Mouse (Mus musculus) midbrain, embryonic 14.5 days (tissue): ENCODE measurements around the gene Rbm34. TPM values are rescaled to one million over a fixed set of nuclear protein-coding genes. Genes with fewer than 3 reads are reported as not detected.
A peak's percentile ranks its signal among the peaks of the same experiment; 100 is the strongest.
"Not testable (repeated sequence)": the region's sequence is repeated elsewhere in the genome, so short reads cannot be mapped to it uniquely, and the experiment has no call there.

ENCODE experiments used
- ATAC-seq: fragments of 200-750 bp; cut with Nextera tagmentation; 2 replicates; pipeline ENCODE4 v1.8.0; 2017; ENCODE audit warnings: moderate number of reproducible peaks, moderate library complexity; ENCODE audit not compliant: low FRiP score, low TSS enrichment
- DNase-seq: peaks from one replicate; pipeline ENCODE4 v3.0.0-alpha.2; 2015
- H3K27ac ChIP-seq: fragments of 300-500 bp; sonication (generic); replicated peaks from 2 replicates; pipeline ENCODE4 v1.5.1; 2014; ENCODE audit warnings: mild to moderate bottlenecking, low read depth, low read length, moderate library complexity
- H3K27me3 ChIP-seq: fragments of 300-500 bp; sonication (generic); 2 replicates; pipeline ENCODE4 v1.6.1; 2014; ENCODE audit warnings: low read length, control low read depth, mixed read lengths; ENCODE audit not compliant: control insufficient read depth, insufficient read depth
- H3K36me3 ChIP-seq: fragments of 300-500 bp; sonication (generic); 2 replicates; pipeline ENCODE4 v1.6.1; 2014; ENCODE audit warnings: low read length, control low read depth; ENCODE audit not compliant: control insufficient read depth, insufficient read depth
- H3K4me1 ChIP-seq: fragments of 300-500 bp; sonication (generic); 2 replicates; pipeline ENCODE4 v1.6.1; 2014; ENCODE audit warnings: mild to moderate bottlenecking, antibody characterized with exemption, low read length, control low read depth; ENCODE audit not compliant: control insufficient read depth, insufficient read depth
- H3K4me2 ChIP-seq: fragments of 300-500 bp; sonication (generic); 2 replicates; pipeline ENCODE4 v1.6.1; 2014; ENCODE audit warnings: mild to moderate bottlenecking, low read length, moderate library complexity
- H3K4me3 ChIP-seq: fragments of 300-500 bp; sonication (generic); replicated peaks from 2 replicates; pipeline ENCODE4 v1.5.1; 2014; ENCODE audit warnings: low read depth, low read length
- H3K9ac ChIP-seq: fragments of 300-500 bp; sonication (generic); replicated peaks from 2 replicates; pipeline ENCODE4 v1.6.1; 2014; ENCODE audit warnings: mild to moderate bottlenecking, low read length, moderate library complexity
- H3K9me3 ChIP-seq: fragments of 300-500 bp; sonication (generic); 2 replicates; pipeline ENCODE4 v1.6.1; 2016; ENCODE audit warnings: low read length, control low read depth, mixed read lengths; ENCODE audit not compliant: control insufficient read depth
- WGBS: fragments of 180-500 bp; shearing (Covaris S2); extraction: QIAGEN DNeasy Blood & Tissue Kit; methylation state at CpG from one replicate; pipeline ENCODE4 v1.1.7; 2014; 5-methylcytosine and 5-hydroxymethylcytosine counted together
- polyA plus RNA-seq: library from polyadenylated mRNA; unstranded; fragments of >200 nt; fragmentation: Nextera tagmentation; extraction: Ambion mirVana; gene quantifications from 2 replicates; pipeline ENCODE4 v1.2.1, GENCODE M21; 2014

The Rbm34 gene
- polyA plus RNA-seq, 1 experiment from 2014 or later, result 28.1 TPM

- not testable (repeated sequence) for H3K27ac ChIP-seq, H3K4me2 ChIP-seq, H3K4me1 ChIP-seq, H3K9ac ChIP-seq, H3K36me3 ChIP-seq, H3K9me3 ChIP-seq, H3K27me3 ChIP-seq, DNase-seq, H3K4me3 ChIP-seq, ATAC-seq
- WGBS, result 52% methylated on average over 2 of the region's 3 CpGs
Measured at GRCm38 (mm10) chr8:126978535-126978934, 7.7 kb upstream of the Rbm34 start.

DNA sequence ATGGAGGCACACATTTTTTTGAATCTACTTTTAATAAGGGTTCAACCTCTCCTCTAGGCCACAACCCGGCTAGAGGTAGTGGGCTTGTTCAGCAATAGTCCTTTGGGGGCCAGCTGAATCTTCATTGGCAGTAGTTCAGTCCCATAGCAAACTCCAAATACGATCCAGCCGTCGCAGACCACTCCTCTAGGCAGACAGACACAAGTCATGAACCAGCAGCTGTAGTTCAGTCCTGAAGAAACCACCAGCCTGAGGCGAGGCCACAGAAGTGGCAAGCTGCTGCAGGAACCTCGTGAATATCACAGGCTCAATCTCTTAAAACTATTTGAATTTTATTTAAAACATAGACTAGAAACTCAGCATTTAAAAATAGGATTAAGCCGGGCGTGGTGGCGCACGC, 7.2 kb upstream of the Rbm34 start:
- no peak overlapping the region for H3K4me2 ChIP-seq
- 83% methylated on average over 10 of the region's 10 CpGs for WGBS
- DNase-seq (no peak), ATAC-seq (no peak)
- H3K9ac ChIP-seq, result no peak overlapping the region
- H3K4me1 ChIP-seq, result no peaks in the 10 kb centered on the region
- H3K27me3 ChIP-seq, result peaks cover 3% of the 10 kb centered on the region; the same call in 1 of the 2 replicates
- no peaks in the 10 kb centered on the region for H3K36me3 ChIP-seq
- no peak overlapping the region for H3K4me3 ChIP-seq
- H3K9me3 ChIP-seq, result no peaks in the 10 kb centered on the region
- no peak overlapping the region for H3K27ac ChIP-seq

DNA sequence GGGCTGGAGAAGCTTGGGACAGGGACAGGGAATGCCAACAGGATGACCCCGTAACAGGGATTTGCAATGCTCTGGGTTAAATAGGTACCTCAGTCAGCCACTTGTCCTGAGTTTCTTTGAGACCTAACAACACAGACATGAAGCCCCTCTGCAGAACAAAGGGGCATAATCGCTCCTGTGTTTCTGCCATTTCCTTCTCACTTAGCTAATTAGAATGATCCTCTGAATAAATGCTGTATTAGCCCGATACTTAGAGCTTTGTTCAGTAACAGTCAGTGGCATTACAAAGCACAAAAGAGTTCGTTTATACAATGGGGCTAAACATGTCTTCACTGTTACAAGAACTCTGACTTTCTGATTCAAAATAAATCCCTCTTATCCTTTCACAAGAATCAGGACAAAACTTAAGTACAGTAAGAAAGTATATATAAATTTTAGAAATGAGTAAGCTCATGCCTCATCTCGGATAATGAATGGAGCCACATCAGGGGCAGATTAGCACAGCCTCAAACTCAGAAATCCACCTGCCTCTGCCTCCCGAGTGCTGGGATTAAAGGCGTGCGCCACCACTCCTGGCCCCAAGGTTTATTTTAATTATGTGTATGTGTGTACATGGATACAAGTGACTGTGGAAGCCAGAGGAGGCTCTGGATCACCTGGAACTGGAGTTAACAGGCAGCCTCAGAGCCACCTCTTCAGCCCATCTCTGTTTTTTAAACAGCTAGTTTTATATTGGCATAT, 5.9 kb upstream of the Rbm34 start:
- Histone ChIP-seq H3K4me3 (no peak overlapping the region), H3K27me3 (peaks cover 3% of the 10 kb centered on the region; the same call in 1 of the 2 replicates), H3K9me3 (no peaks in the 10 kb centered on the region), H3K9ac (no peak overlapping the region), H3K27ac (no peak overlapping the region), H3K4me1 (no peaks in the 10 kb centered on the region; the same call in 1 of the 2 replicates), H3K4me2 (no peak overlapping the region), H3K36me3 (no peaks in the 10 kb centered on the region)
- ATAC-seq, result no peak
- 68% methylated on average over 8 of the region's 8 CpGs for WGBS
- no peak for DNase-seq

DNA sequence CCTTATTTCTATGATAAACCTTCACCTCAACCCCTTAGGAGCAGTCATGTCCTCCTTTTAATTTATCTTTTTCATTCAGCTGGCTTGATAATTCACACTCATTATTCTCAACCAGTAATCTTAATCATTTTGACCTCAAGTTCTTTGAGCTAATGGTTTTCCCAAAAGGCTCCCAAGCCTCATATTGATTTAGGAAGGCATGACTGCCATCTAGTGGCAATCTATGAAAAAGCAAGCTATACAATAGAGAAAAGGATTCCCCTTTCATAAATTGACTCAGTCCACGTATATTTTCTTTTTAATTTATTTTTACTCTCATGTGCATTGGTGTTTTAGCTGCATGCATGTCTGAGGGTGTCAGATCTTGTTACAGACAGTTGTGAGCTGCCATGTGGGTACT, 4.8 kb upstream of the Rbm34 start:
- Histone ChIP-seq H3K36me3 (no peaks in the 10 kb centered on the region), H3K4me3 (no peak overlapping the region), H3K4me1 (no peaks in the 10 kb centered on the region; the same call in 1 of the 2 replicates), H3K9me3 (no peaks in the 10 kb centered on the region), H3K9ac (no peak overlapping the region), H3K27ac (0 out of 2 replicates have a peak overlapping the region, but pooled peaks have one; percentile 26), H3K27me3 (peaks cover 3% of the 10 kb centered on the region; the same call in 1 of the 2 replicates), H3K4me2 (no peak overlapping the region)
- DNase-seq (peak; percentile 88), ATAC-seq (no peak)
- 13% methylated on average over 1 of the region's 1 CpGs for WGBS

GRCm38 (mm10) chr8:126974511-126974910, 3.6 kb upstream of the Rbm34 start:
- Histone ChIP-seq H3K4me3 (no peak overlapping the region), H3K9ac (no peak overlapping the region), H3K9me3 (no peaks in the 10 kb centered on the region), H3K4me1 (peaks cover 4% of the 10 kb centered on the region), H3K36me3 (no peaks in the 10 kb centered on the region), H3K27ac (no peak overlapping the region), H3K27me3 (peaks cover 3% of the 10 kb centered on the region; the same call in 1 of the 2 replicates), H3K4me2 (no peak overlapping the region)
- DNase-seq (no peak), ATAC-seq (no peak)
- WGBS, result 73% methylated on average over 4 of the region's 4 CpGs

DNA sequence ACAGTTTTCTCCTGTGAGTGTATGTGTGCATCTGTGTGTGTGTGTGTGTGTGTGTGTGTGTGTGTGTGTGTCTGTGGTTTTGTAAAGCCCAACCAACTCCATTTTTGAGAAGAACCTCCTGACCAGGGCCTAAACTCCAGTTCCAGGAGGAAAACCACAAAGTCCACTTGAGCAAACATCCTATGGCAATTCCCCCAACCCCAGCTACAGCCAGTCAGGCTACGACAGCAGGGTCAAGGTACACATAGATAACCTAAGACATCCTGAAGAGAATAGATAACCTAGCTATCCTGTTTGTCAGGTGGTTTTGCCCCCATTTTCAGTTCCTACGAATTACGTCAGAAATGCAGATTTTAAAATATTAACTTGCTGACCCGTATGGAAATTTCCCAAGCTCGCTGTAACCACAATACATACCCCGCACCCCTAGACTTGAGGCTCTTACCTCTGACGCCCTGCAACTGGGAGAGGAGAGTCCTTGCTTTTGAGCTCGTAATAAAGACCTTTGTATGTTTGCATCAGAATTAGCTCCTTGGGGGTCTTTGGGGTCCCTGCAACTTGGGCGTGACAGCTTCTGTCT, 2.9 kb upstream of the Rbm34 start:
- Histone ChIP-seq H3K36me3 (peaks cover 6% of the 10 kb centered on the region; the same call in 1 of the 2 replicates), H3K27ac (no peak overlapping the region), H3K27me3 (peaks cover 3% of the 10 kb centered on the region; the same call in 1 of the 2 replicates), H3K4me3 (no peak overlapping the region), H3K9me3 (no peaks in the 10 kb centered on the region), H3K9ac (no peak overlapping the region), H3K4me2 (no peak overlapping the region), H3K4me1 (peaks cover 4% of the 10 kb centered on the region)
- DNase-seq (no peak), ATAC-seq (no peak)
- 75% methylated on average over 9 of the region's 9 CpGs for WGBS

GRCm38 (mm10) chr8:126972649-126973048, 1.8 kb upstream of the Rbm34 start:
- no peak overlapping the region for H3K4me3 ChIP-seq
- H3K27me3 ChIP-seq, result peaks cover 3% of the 10 kb centered on the region; the same call in 1 of the 2 replicates
- H3K9me3 ChIP-seq, result no peaks in the 10 kb centered on the region
- H3K4me2 ChIP-seq, result no peak overlapping the region
- no peak for DNase-seq
- 78% methylated on average over 2 of the region's 2 CpGs for WGBS
- ATAC-seq, result no peak
- peaks cover 4% of the 10 kb centered on the region for H3K4me1 ChIP-seq
- no peak overlapping the region for H3K27ac ChIP-seq
- H3K9ac ChIP-seq, result no peak overlapping the region
- peaks cover 12% of the 10 kb centered on the region for H3K36me3 ChIP-seq

DNA sequence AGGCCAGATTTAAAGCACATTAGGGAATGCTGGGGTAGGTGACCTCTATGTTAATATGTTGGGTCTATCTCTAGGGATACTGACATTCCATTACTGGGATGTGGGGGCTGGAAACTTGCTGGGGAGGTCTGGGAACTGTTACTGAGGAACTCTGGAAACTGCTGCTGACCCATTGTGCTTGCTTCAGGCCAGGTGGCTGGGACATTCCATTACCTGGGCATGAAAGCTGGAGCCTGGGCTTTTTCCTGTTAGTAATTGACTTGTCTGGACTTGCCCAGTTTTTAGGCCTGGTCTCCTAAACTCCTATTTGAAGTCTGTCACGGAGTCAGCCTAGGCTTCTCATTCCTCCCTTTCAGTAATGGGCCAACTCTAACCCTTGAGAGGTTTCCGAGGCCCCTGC, 1.2 kb upstream of the Rbm34 start:
- Histone ChIP-seq H3K9me3 (no peaks in the 10 kb centered on the region), H3K27ac (no peak overlapping the region), H3K4me1 (peaks cover 4% of the 10 kb centered on the region), H3K27me3 (peaks cover 3% of the 10 kb centered on the region; the same call in 1 of the 2 replicates), H3K9ac (no peak overlapping the region), H3K36me3 (peaks cover 18% of the 10 kb centered on the region), H3K4me2 (no peak overlapping the region), H3K4me3 (no peak overlapping the region)
- ATAC-seq (no peak), DNase-seq (no peak)
- WGBS, result 96% methylated on average over 2 of the region's 2 CpGs

DNA sequence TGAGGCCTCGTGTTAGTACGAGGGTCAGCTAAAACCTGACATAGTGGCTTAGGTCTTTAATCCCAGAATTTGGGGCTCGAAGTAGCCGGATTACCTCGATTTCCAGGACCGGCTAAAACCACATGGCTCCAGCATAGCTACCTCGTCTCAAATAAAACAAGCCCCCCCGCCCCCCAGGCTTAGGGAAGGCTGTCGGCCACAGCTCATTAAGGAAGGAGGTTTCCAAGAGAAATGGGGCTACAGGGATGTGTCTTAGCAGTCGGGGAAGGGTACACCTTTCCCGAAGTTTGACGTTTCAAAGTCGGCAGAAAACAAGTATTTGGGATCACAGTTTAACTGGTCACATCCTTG, 418 bp upstream of the Rbm34 start:
- peak overlapping the region; percentile 87 for H3K27ac ChIP-seq
- peaks cover 26% of the 10 kb centered on the region for H3K36me3 ChIP-seq
- no peak for DNase-seq
- no peaks in the 10 kb centered on the region for H3K9me3 ChIP-seq
- 10% methylated on average over 13 of the region's 13 CpGs for WGBS
- no peaks in the 10 kb centered on the region for H3K27me3 ChIP-seq
- H3K9ac ChIP-seq, result peak overlapping the region; percentile 71
- H3K4me1 ChIP-seq, result peaks cover 4% of the 10 kb centered on the region
- peak; percentile 47 for ATAC-seq
- H3K4me3 ChIP-seq, result peak overlapping the region; percentile 78
- peak overlapping the region; percentile 88 for H3K4me2 ChIP-seq
